Mouse (Mus musculus) brain, embryonic 14.5 days (tissue): ENCODE measurements around the gene Agrn.

Source experiments
- CTCF ChIP-seq: fragments of 200-500 bp; IDR thresholded peaks from 2 replicates; pipeline ENCODE4 v1.5.1; 2012; ENCODE audit warnings: inconsistent platforms, mild to moderate bottlenecking, moderate library complexity, borderline replicate concordance; ENCODE audit not compliant: insufficient read depth, insufficient read length; ENCODE audit errors: extremely low read depth
- POLR2A ChIP-seq: fragments of 200-500 bp; IDR thresholded peaks from 2 replicates; pipeline ENCODE4 v1.6.1; 2012; ENCODE audit warnings: mild to moderate bottlenecking, inconsistent platforms, borderline replicate concordance; ENCODE audit not compliant: poor library complexity, insufficient read depth, insufficient read length, severe bottlenecking; ENCODE audit errors: extremely low read depth

DNA sequence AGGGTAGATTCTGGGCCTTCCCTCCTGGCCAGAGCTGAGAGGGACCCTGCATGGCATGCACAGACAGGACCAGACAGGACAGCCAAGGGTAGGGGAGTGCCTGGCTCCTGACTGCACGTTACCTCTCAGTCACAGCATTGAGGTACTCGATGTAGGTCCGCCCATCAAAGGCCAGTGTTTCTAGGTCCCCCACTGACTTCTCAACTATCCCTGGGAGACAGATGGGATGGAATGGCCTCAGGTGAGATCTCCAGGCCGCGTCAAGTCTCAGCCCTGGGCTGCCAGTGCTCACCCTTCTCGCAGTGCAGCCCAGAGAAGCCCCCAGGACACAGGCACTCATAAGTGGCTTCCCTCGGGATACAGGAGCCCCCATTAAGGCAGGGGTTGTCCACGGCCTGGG is 28.7 kb downstream of the Agrn start:
- no peak for TF ChIP-seq CTCF
- TF ChIP-seq POLR2A, result no peak
